Mouse (Mus musculus): ENCODE data around the gene Il1rap. TPM values are rescaled to one million over a fixed set of nuclear protein-coding genes. Genes with fewer than 3 reads are reported as not detected.

Il1rap gene
- polyA plus RNA-seq, 1 experiment: 1.0 TPM

GRCm38 (mm10) chr16:26549221-26549620 is 32.3 kb upstream of the Il1rap start:
- H3K27me3 ChIP-seq (ENCODE audit: control insufficient read depth, insufficient read depth, insufficient read length): no peaks in the 10 kb centered on the region
- no peak overlapping the region for H3K4me2 ChIP-seq (ENCODE audit: low read depth)
- no peaks in the 10 kb centered on the region for H3K79me2 ChIP-seq (ENCODE audit: control insufficient read depth, insufficient read depth)
- TF ChIP-seq REST (IDR thresholded peaks at IDR 0.05; ENCODE audit: insufficient read depth, insufficient read length) (no peak), SRF (IDR thresholded peaks at IDR 0.05; ENCODE audit: control insufficient read depth, insufficient read length, low read depth) (no peak), TCF3 (IDR thresholded peaks at IDR 0.05; ENCODE audit: insufficient read length, low read depth) (no peak), MYOG (IDR thresholded peaks at IDR 0.05; ENCODE audit: control insufficient read depth in 1 of 3, insufficient read depth in 1 of 3, insufficient read length in 2 of 3, low read depth in 2 of 3) (no peak)
- H3ac ChIP-seq (ENCODE audit: control insufficient read depth, insufficient read length): no peak overlapping the region
- H3K4me3 ChIP-seq: no peak overlapping the region
- H3K36me3 ChIP-seq (ENCODE audit: control insufficient read depth, insufficient read depth): no peaks in the 10 kb centered on the region

- Histone ChIP-seq H3ac (ENCODE audit: control insufficient read depth, insufficient read length) (no peak overlapping the region), H3K4me2 (ENCODE audit: low read depth) (no peak overlapping the region), H3K79me2 (ENCODE audit: control insufficient read depth, insufficient read depth) (no peaks in the 10 kb centered on the region), H3K27me3 (ENCODE audit: control insufficient read depth, insufficient read depth, insufficient read length) (no peaks in the 10 kb centered on the region), H3K4me3 (no peak overlapping the region), H3K36me3 (ENCODE audit: control insufficient read depth, insufficient read depth) (no peaks in the 10 kb centered on the region)
- TF ChIP-seq USF1 (IDR thresholded peaks at IDR 0.05; ENCODE audit: low read depth): no peak
- no peak for TF ChIP-seq MYOD1 (IDR thresholded peaks at IDR 0.05; ENCODE audit: control insufficient read depth in 1 of 3, insufficient read length in 2 of 3, low read depth in 2 of 3)
- no peak for TF ChIP-seq TCF3 (IDR thresholded peaks at IDR 0.05; ENCODE audit: insufficient read length, low read depth)
- no peak for TF ChIP-seq CEBPB (IDR thresholded peaks at IDR 0.05; ENCODE audit: insufficient read depth, poor library complexity, severe bottlenecking)
- no peak for TF ChIP-seq MAX (IDR thresholded peaks at IDR 0.05; ENCODE audit: low read depth)
- no peak for TF ChIP-seq SRF (IDR thresholded peaks at IDR 0.05; ENCODE audit: control insufficient read depth, insufficient read length, low read depth)
- TF ChIP-seq POLR2A (IDR thresholded peaks at IDR 0.05; ENCODE audit: insufficient read length, low read depth): no peak
- no peak for TF ChIP-seq TCF12 (IDR thresholded peaks at IDR 0.05; ENCODE audit: insufficient read depth, poor library complexity, severe bottlenecking)
- TF ChIP-seq REST (IDR thresholded peaks at IDR 0.05; ENCODE audit: insufficient read depth, insufficient read length): no peak
Observed at GRCm38 (mm10) chr16:26552234-26552633, 29.3 kb upstream of the Il1rap start.

GRCm38 (mm10) chr16:26558797-26559196 is 22.7 kb upstream of the Il1rap start:
- no peak overlapping the region for H3K4me2 ChIP-seq (ENCODE audit: low read depth)
- no peak for TF ChIP-seq REST (IDR thresholded peaks at IDR 0.05; ENCODE audit: insufficient read depth, insufficient read length)
- no peak for TF ChIP-seq E2F4 (IDR thresholded peaks at IDR 0.05; ENCODE audit: insufficient read depth)
- no peak for TF ChIP-seq POLR2A (IDR thresholded peaks at IDR 0.05; ENCODE audit: insufficient read length, low read depth)
- no peak for TF ChIP-seq USF1 (IDR thresholded peaks at IDR 0.05; ENCODE audit: low read depth)
- TF ChIP-seq TCF12 (IDR thresholded peaks at IDR 0.05; ENCODE audit: insufficient read depth, poor library complexity, severe bottlenecking): no peak
- TF ChIP-seq MYOD1 (IDR thresholded peaks at IDR 0.05; ENCODE audit: control insufficient read depth in 1 of 3, insufficient read length in 2 of 3, low read depth in 2 of 3): no peak
- TF ChIP-seq POLR2AphosphoS2 (IDR thresholded peaks at IDR 0.05; ENCODE audit: insufficient read length, low read depth): no peak
- TF ChIP-seq TCF3 (IDR thresholded peaks at IDR 0.05; ENCODE audit: insufficient read length, low read depth): no peak
- no peak for TF ChIP-seq MYOG (IDR thresholded peaks at IDR 0.05; ENCODE audit: control insufficient read depth in 1 of 3, insufficient read depth in 1 of 3, insufficient read length in 2 of 3, low read depth in 2 of 3)
- TF ChIP-seq CEBPB (IDR thresholded peaks at IDR 0.05; ENCODE audit: insufficient read depth, poor library complexity, severe bottlenecking): no peak
- no peak for TF ChIP-seq SRF (IDR thresholded peaks at IDR 0.05; ENCODE audit: control insufficient read depth, insufficient read length, low read depth)
- TF ChIP-seq MAX (IDR thresholded peaks at IDR 0.05; ENCODE audit: low read depth): no peak
- no peaks in the 10 kb centered on the region for H3K79me2 ChIP-seq (ENCODE audit: control insufficient read depth, insufficient read depth)
- H3K36me3 ChIP-seq (ENCODE audit: control insufficient read depth, insufficient read depth): no peaks in the 10 kb centered on the region
- H3ac ChIP-seq (ENCODE audit: control insufficient read depth, insufficient read length): no peak overlapping the region
- H3K4me3 ChIP-seq: no peak overlapping the region
- no peaks in the 10 kb centered on the region for H3K27me3 ChIP-seq (ENCODE audit: control insufficient read depth, insufficient read depth, insufficient read length)

GRCm38 (mm10) chr16:26561743-26562142 is 19.8 kb upstream of the Il1rap start:
- H3K4me2 ChIP-seq (ENCODE audit: low read depth): no peak overlapping the region
- no peak overlapping the region for H3K4me3 ChIP-seq
- no peak overlapping the region for H3ac ChIP-seq (ENCODE audit: control insufficient read depth, insufficient read length)
- H3K79me2 ChIP-seq (ENCODE audit: control insufficient read depth, insufficient read depth): no peaks in the 10 kb centered on the region
- no peak for TF ChIP-seq TCF12 (IDR thresholded peaks at IDR 0.05; ENCODE audit: insufficient read depth, poor library complexity, severe bottlenecking)
- no peak for TF ChIP-seq TCF3 (IDR thresholded peaks at IDR 0.05; ENCODE audit: insufficient read length, low read depth)
- no peak for TF ChIP-seq POLR2A (IDR thresholded peaks at IDR 0.05; ENCODE audit: insufficient read length, low read depth)
- no peak for TF ChIP-seq CEBPB (IDR thresholded peaks at IDR 0.05; ENCODE audit: insufficient read depth, poor library complexity, severe bottlenecking)
- no peak for TF ChIP-seq SRF (IDR thresholded peaks at IDR 0.05; ENCODE audit: control insufficient read depth, insufficient read length, low read depth)
- no peak for TF ChIP-seq POLR2AphosphoS2 (IDR thresholded peaks at IDR 0.05; ENCODE audit: insufficient read length, low read depth)
- no peaks in the 10 kb centered on the region for H3K27me3 ChIP-seq (ENCODE audit: control insufficient read depth, insufficient read depth, insufficient read length)
- H3K36me3 ChIP-seq (ENCODE audit: control insufficient read depth, insufficient read depth): no peaks in the 10 kb centered on the region

- Histone ChIP-seq H3K27me3 (ENCODE audit: control insufficient read depth, insufficient read depth, insufficient read length) (no peaks in the 10 kb centered on the region), H3K36me3 (ENCODE audit: control insufficient read depth, insufficient read depth) (no peaks in the 10 kb centered on the region), H3ac (ENCODE audit: control insufficient read depth, insufficient read length) (no peak overlapping the region), H3K79me2 (ENCODE audit: control insufficient read depth, insufficient read depth) (no peaks in the 10 kb centered on the region), H3K4me3 (no peak overlapping the region), H3K4me2 (ENCODE audit: low read depth) (no peak overlapping the region)
- TF ChIP-seq CEBPB (IDR thresholded peaks at IDR 0.05; ENCODE audit: insufficient read depth, poor library complexity, severe bottlenecking): no peak
- no peak for TF ChIP-seq TCF12 (IDR thresholded peaks at IDR 0.05; ENCODE audit: insufficient read depth, poor library complexity, severe bottlenecking)
- no peak for TF ChIP-seq USF1 (IDR thresholded peaks at IDR 0.05; ENCODE audit: low read depth)
- no peak for TF ChIP-seq REST (IDR thresholded peaks at IDR 0.05; ENCODE audit: insufficient read depth, insufficient read length)
- no peak for TF ChIP-seq POLR2A (IDR thresholded peaks at IDR 0.05; ENCODE audit: insufficient read length, low read depth)
- TF ChIP-seq TCF3 (IDR thresholded peaks at IDR 0.05; ENCODE audit: insufficient read length, low read depth): no peak
- TF ChIP-seq MAX (IDR thresholded peaks at IDR 0.05; ENCODE audit: low read depth): no peak
- no peak for TF ChIP-seq MYOD1 (IDR thresholded peaks at IDR 0.05; ENCODE audit: control insufficient read depth in 1 of 3, insufficient read length in 2 of 3, low read depth in 2 of 3)
- TF ChIP-seq SRF (IDR thresholded peaks at IDR 0.05; ENCODE audit: control insufficient read depth, insufficient read length, low read depth): no peak
- TF ChIP-seq POLR2AphosphoS2 (IDR thresholded peaks at IDR 0.05; ENCODE audit: insufficient read length, low read depth): no peak
- TF ChIP-seq MYOG (IDR thresholded peaks at IDR 0.05; ENCODE audit: control insufficient read depth in 1 of 3, insufficient read depth in 1 of 3, insufficient read length in 2 of 3, low read depth in 2 of 3): no peak
- no peak for TF ChIP-seq E2F4 (IDR thresholded peaks at IDR 0.05; ENCODE audit: insufficient read depth)
Observed at GRCm38 (mm10) chr16:26562771-26563170, 18.7 kb upstream of the Il1rap start.

Measured in myocyte (in vitro differentiated cells).